Mouse (Mus musculus): ENCODE results near the gene Fam227b. TPM values are rescaled to one million over a fixed set of nuclear protein-coding genes. Genes with fewer than 3 reads are reported as not detected.

Fam227b gene
- polyA plus RNA-seq, 2 experiments, result not detected

DNA sequence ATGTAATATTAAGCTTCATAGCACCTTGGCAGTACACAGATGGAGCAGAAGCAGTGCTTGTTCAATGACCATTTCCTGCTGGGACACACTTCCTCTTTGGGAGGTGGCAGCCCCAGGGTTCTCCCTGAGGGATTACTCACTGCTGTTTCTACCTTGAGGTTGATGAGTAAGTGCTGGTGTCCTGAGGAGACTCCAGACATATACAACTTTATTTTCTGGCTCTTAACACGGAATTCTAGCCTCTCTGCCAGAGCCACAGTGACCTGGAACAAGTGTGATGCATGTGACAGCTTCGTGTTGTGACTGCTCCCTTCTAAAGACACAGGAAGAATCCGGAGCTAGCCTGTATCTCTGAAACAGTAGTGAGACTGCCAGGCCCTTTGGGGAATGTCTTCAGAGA is 217.8 kb downstream of the Fam227b start:
- WGBS, result 62% methylated on average over 3 of the region's 3 CpGs
- Histone ChIP-seq H3K9me3 (ENCODE audit: control insufficient read depth, low read length) (no peaks in the 10 kb centered on the region), H3K4me1 (ENCODE audit: control insufficient read depth, insufficient read depth, low read length) (no peaks in the 10 kb centered on the region), H3K27ac (replicated peaks; ENCODE audit: low read depth, low read length) (no peak overlapping the region), H3K4me3 (replicated peaks; ENCODE audit: low read length) (no peak overlapping the region), H3K4me2 (replicated peaks; ENCODE audit: low read depth, low read length, severe bottlenecking) (no peak overlapping the region), H3K36me3 (ENCODE audit: control insufficient read depth, insufficient read depth, low read length) (peaks cover 14% of the 10 kb centered on the region; the same call in 1 of the 2 replicates), H3K9ac (ENCODE audit: low read depth, low read length, severe bottlenecking) (no peak overlapping the region), H3K27me3 (ENCODE audit: control insufficient read depth, insufficient read depth, low read length) (no peaks in the 10 kb centered on the region)
- DNase-seq (ENCODE audit: low spot score) (no peak), ATAC-seq (ENCODE audit: low FRiP score, low read depth) (no peak)
- no peak for TF ChIP-seq POLR2A (IDR thresholded peaks at IDR 0.05; ENCODE audit: borderline replicate concordance, extremely low read depth, insufficient read depth, insufficient read length)

Other genes starting within 250 kb of the Fam227b start
- 11.8 and 13.2 TPM in 2 replicates for gene Fgf7, start 117.3 kb downstream of the Fam227b start, polyA plus RNA-seq (2012; rRNA removed)
- 13.1 and 15.7 TPM in 2 replicates for gene Fgf7, start 117.3 kb downstream of the Fam227b start, polyA plus RNA-seq (2014; fragmentation: Nextera tagmentation; extraction: Ambion mirVana)
- 11.9 and 18.9 TPM in 2 replicates for gene Dtwd1, start 137 bp upstream of the Fam227b start, polyA plus RNA-seq (2012; rRNA removed)
- gene Dtwd1, start 137 bp upstream of the Fam227b start, polyA plus RNA-seq (2014; fragmentation: Nextera tagmentation; extraction: Ambion mirVana), result 27.6 and 30.2 TPM in 2 replicates
- gene Gm17555, start 63.1 kb upstream of the Fam227b start, polyA plus RNA-seq (2012; rRNA removed), result not detected in 2 replicates
- gene Gm17555, start 63.1 kb upstream of the Fam227b start, polyA plus RNA-seq (2014; fragmentation: Nextera tagmentation; extraction: Ambion mirVana), result not detected in 2 replicates

Measured in limb, embryonic 14.5 days (tissue).